Mouse (Mus musculus) ovary, postnatal 10 days (tissue): ENCODE measurements around the gene Habp4.

ENCODE experiments used
- DNase-seq: peaks from one replicate; pipeline ENCODE4 v3.0.0; 2022; ENCODE audit warnings: low spot score

Habp4 gene

GRCm38 (mm10) chr13:64161548-64161915, at the start of gene Habp4:
TSS of gene Habp4 (plus strand) at chr13:64161824.
- peak; percentile 90 for DNase-seq

- DNase-seq, result no peak
Measured at GRCm38 (mm10) chr13:64117442-64117841, 44.2 kb upstream of the Habp4 start.

GRCm38 (mm10) chr13:64120760-64121159, 40.9 kb upstream of the Habp4 start:
- DNase-seq, result no peak

GRCm38 (mm10) chr13:64123491-64124188, 38.0 kb upstream of the Habp4 start:
- no peak for DNase-seq

GRCm38 (mm10) chr13:64124886-64125285, 36.7 kb upstream of the Habp4 start:
- no peak for DNase-seq

- DNase-seq, result no peak
Measured at GRCm38 (mm10) chr13:64126316-64126715, 35.3 kb upstream of the Habp4 start.

- DNase-seq, result peak; percentile 29
Measured at GRCm38 (mm10) chr13:64128858-64129615, 32.6 kb upstream of the Habp4 start, which contains the start of gene Slc35d2. TSS of gene Slc35d2 (minus strand) at chr13:64129368.

- peak; percentile 18 for DNase-seq
Measured at GRCm38 (mm10) chr13:64129616-64130375, 31.8 kb upstream of the Habp4 start.

GRCm38 (mm10) chr13:64150121-64150520, 11.5 kb upstream of the Habp4 start:
- no peak for DNase-seq

GRCm38 (mm10) chr13:64152241-64152669, 9.4 kb upstream of the Habp4 start:
- peak; percentile 70 for DNase-seq

GRCm38 (mm10) chr13:64152671-64153082, 8.9 kb upstream of the Habp4 start:
- no peak for DNase-seq

GRCm38 (mm10) chr13:64153083-64153682, 8.4 kb upstream of the Habp4 start, which contains the start of gene Zfp367:
TSS of gene Zfp367 (minus strand) at chr13:64153202.
- DNase-seq, result peak; percentile 83

GRCm38 (mm10) chr13:64153751-64154267, 7.8 kb upstream of the Habp4 start:
- peak; percentile 19 for DNase-seq

GRCm38 (mm10) chr13:64154651-64155050, 7.0 kb upstream of the Habp4 start:
- DNase-seq, result no peak

- no peak for DNase-seq
Measured at GRCm38 (mm10) chr13:64155171-64155571, 6.5 kb upstream of the Habp4 start.

GRCm38 (mm10) chr13:64156966-64157365, 4.7 kb upstream of the Habp4 start:
- DNase-seq, result no peak

- peak; percentile 7 for DNase-seq
Measured at GRCm38 (mm10) chr13:64161916-64162611, 440 bp downstream of the Habp4 start.

GRCm38 (mm10) chr13:64162626-64163025, 1.0 kb downstream of the Habp4 start:
- no peak for DNase-seq

GRCm38 (mm10) chr13:64163147-64163715, 1.6 kb downstream of the Habp4 start:
- DNase-seq, result no peak

GRCm38 (mm10) chr13:64169746-64170145, 8.1 kb downstream of the Habp4 start:
- no peak for DNase-seq

GRCm38 (mm10) chr13:64178000-64178399, 16.4 kb downstream of the Habp4 start:
- DNase-seq, result no peak
